Mouse (Mus musculus) MEL (cell line): ENCODE measurements at regions not wholly inside any gene's neighbourhood (a gene's known extent, or its start where the extent isn't known, plus 50 kb on each side); places are given as distances from the start of the nearest gene placed in this dataset.

Source experiments
- CTCF ChIP-seq, 3 experiments: IDR thresholded peaks in 2 of 3; conservative IDR thresholded peaks in 1 of 3; 2 replicates each; pipeline ENCODE4 v1.5.1; 2011 to 2012; ENCODE audit warnings: low read length in 3 of 3, low read depth in 2 of 3, mild to moderate bottlenecking in 2 of 3, improper control_type of control experiment in 1 of 3, inconsistent platforms in 1 of 3, mixed read lengths in 1 of 3, moderate library complexity in 1 of 3; ENCODE audit not compliant: control insufficient read depth in 1 of 3, insufficient read depth in 1 of 3, poor library complexity in 1 of 3, severe bottlenecking in 1 of 3
- MAFK ChIP-seq: IDR thresholded peaks from 2 replicates; pipeline ENCODE4 v1.6.1; 2011; ENCODE audit warnings: low read depth, mild to moderate bottlenecking, low read length, improper control_type of control experiment, borderline replicate concordance
- MAX ChIP-seq: IDR thresholded peaks from 2 replicates; pipeline ENCODE4 v1.6.1; 2011; ENCODE audit warnings: low read length, improper control_type of control experiment
- MEF2A ChIP-seq: IDR thresholded peaks from 2 replicates; pipeline ENCODE4 v1.6.1; 2014; ENCODE audit warnings: low read depth, mild to moderate bottlenecking, inconsistent platforms, low read length, improper control_type of control experiment; ENCODE audit not compliant: poor library complexity, insufficient replicate concordance, severe bottlenecking; ENCODE audit errors: extremely low read depth
- NELFE ChIP-seq: IDR thresholded peaks from 2 replicates; pipeline ENCODE4 v1.6.1; 2011; ENCODE audit warnings: low read depth, low read length, improper control_type of control experiment
- RCOR1 ChIP-seq: IDR thresholded peaks from 2 replicates; pipeline ENCODE4 v1.6.1; 2012; ENCODE audit warnings: low read depth, mild to moderate bottlenecking, inconsistent platforms, low read length, improper control_type of control experiment

DNA sequence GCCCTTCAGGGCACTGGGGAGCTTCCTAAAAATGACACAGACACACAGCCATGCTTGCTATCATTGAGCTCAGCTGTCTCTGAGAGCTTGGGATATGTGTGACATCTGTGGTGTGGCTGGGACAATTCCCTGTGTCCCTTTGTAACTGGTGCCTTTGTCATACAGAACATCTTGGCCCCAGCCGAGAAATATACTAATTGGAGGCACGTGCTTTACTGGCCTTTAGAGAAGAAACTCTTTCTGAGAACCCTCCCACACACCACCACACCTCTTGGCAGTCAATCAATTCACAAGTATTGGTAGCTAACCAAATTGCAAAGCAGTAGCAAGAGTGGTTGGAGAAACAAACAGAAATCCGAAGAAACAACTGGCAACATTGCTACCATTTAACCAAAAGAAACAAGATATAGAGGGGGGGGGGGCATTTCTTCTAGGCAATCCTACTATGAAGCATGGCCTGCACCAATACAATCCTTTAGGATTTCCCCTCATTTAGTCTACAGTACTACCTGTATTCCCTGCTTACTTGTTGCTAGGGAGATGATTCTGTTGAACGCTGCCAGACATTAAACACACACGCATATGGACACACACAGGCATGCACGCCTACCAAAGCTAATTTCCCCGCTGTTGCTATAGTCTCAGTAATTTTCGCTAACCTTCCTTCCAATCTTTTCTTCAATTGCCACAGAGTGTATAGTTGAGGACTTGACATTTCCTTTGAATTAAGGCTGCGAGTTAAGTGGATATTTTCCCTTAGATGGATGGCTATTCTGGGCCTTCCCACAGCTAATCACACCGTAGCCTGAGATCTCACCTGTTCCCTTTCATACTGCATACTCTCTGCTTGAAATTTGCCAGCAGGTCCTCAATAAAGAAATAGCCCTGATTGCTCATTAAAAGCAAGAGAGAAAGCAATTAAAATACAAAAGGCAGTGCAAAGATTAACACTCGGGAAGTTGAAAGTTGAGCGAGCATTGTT lies 625.3 kb upstream of the Cdh5 start:
- TF ChIP-seq RCOR1: no peak
- no peak for TF ChIP-seq MAX
- no peak for TF ChIP-seq CTCF (IDR thresholded peaks at IDR 0.05 in 2 of 3, conservative IDR thresholded peaks at IDR 0.05 in 1 of 3; ENCODE audit: control insufficient read depth in 1 of 3, insufficient read depth in 1 of 3, low read depth in 2 of 3, low read length in 3 of 3, poor library complexity in 1 of 3, severe bottlenecking in 1 of 3)
- TF ChIP-seq NELFE: no peak
- no peak for TF ChIP-seq MAFK
- no peak for TF ChIP-seq MEF2A
